Mouse (Mus musculus) hindbrain, embryonic 11.5 days (tissue): Measurements from ENCODE around the gene Oosp2. TPM values are rescaled to one million over a fixed set of nuclear protein-coding genes. Genes with fewer than 3 reads are reported as not detected.

Experiments
- ATAC-seq: fragments of 200-750 bp; cut with Nextera tagmentation; 2 replicates; pipeline ENCODE4 v1.8.0; 2017; ENCODE audit warnings: mild to moderate bottlenecking, moderate TSS enrichment, moderate library complexity; ENCODE audit not compliant: low FRiP score
- DNase-seq: peaks from one replicate; pipeline ENCODE4 v3.0.0-alpha.2; 2015; ENCODE audit warnings: low spot score
- H3K27ac ChIP-seq: fragments of 300-500 bp; sonication (generic); 2 replicates; pipeline ENCODE4 v1.5.1; 2014; ENCODE audit warnings: mild to moderate bottlenecking, low read depth, low read length
- H3K27me3 ChIP-seq: fragments of 300-500 bp; sonication (generic); 2 replicates; pipeline ENCODE4 v1.6.1; 2014; ENCODE audit warnings: mild to moderate bottlenecking, low read length, moderate library complexity, mixed read lengths; ENCODE audit not compliant: control insufficient read depth, insufficient read depth
- H3K36me3 ChIP-seq: fragments of 300-500 bp; sonication (generic); 2 replicates; pipeline ENCODE4 v1.6.1; 2014; ENCODE audit warnings: mild to moderate bottlenecking, low read length, moderate library complexity, mixed read lengths; ENCODE audit not compliant: control insufficient read depth, insufficient read depth
- H3K4me1 ChIP-seq: fragments of 300-500 bp; sonication (generic); replicated peaks from 2 replicates; pipeline ENCODE4 v1.6.1; 2014; ENCODE audit warnings: low read length, mixed read lengths; ENCODE audit not compliant: control insufficient read depth, insufficient read depth
- H3K4me2 ChIP-seq: fragments of 300-500 bp; sonication (generic); replicated peaks from 2 replicates; pipeline ENCODE4 v1.6.1; 2014; ENCODE audit warnings: mild to moderate bottlenecking, low read depth, low read length
- H3K4me3 ChIP-seq: fragments of 300-500 bp; sonication (generic); 2 replicates; pipeline ENCODE4 v1.5.1; 2014; ENCODE audit warnings: low read depth, low read length
- H3K9ac ChIP-seq: fragments of 300-500 bp; sonication (generic); 2 replicates; pipeline ENCODE4 v1.6.1; 2014; ENCODE audit warnings: low read depth, low read length
- H3K9me3 ChIP-seq: fragments of 300-500 bp; sonication (generic); 2 replicates; pipeline ENCODE4 v1.6.1; 2016; ENCODE audit warnings: low read length; ENCODE audit not compliant: control insufficient read depth
- WGBS: fragments of 180-500 bp; shearing (Covaris S2); extraction: QIAGEN DNeasy Blood & Tissue Kit; methylation state at CpG from one replicate; pipeline ENCODE4 v1.1.7; 2014; 5-methylcytosine and 5-hydroxymethylcytosine counted together
- polyA plus RNA-seq: library from polyadenylated mRNA; unstranded; fragments of >200 nt; fragmentation: Nextera tagmentation; extraction: Ambion mirVana; gene quantifications from 2 replicates; pipeline ENCODE4 v1.2.1, GENCODE M21; 2014

Gene Oosp2
- polyA plus RNA-seq, 1 experiment from 2014 or later: not detected

- no peaks in the 10 kb centered on the region for H3K36me3 ChIP-seq
- H3K4me1 ChIP-seq: no peaks in the 10 kb centered on the region
- H3K27ac ChIP-seq: no peak within 1 kb of the TSS
- no peak within 1 kb of the TSS for H3K4me3 ChIP-seq
- H3K27me3 ChIP-seq: no peaks in the 10 kb centered on the region
- ATAC-seq (no peak), DNase-seq (no peak)
- no peak within 1 kb of the TSS for H3K9ac ChIP-seq
- H3K4me2 ChIP-seq: no peak within 1 kb of the TSS
- no peaks in the 10 kb centered on the region for H3K9me3 ChIP-seq
- 73% methylated on average over 1 of the region's 1 CpGs for WGBS
Measured at GRCm38 (mm10) chr19:11640732-11641131, 19.6 kb downstream of the Oosp2 start, which contains the start of gene Ms4a3. Gene Ms4a3, minus strand, starts transcription at chr19:11640851.

- DNase-seq (no peak), ATAC-seq (no peak)
- Histone ChIP-seq H3K27ac (no peak overlapping the region), H3K4me3 (no peak overlapping the region), H3K4me1 (no peaks in the 10 kb centered on the region), H3K27me3 (no peaks in the 10 kb centered on the region), H3K9ac (no peak overlapping the region), H3K4me2 (no peak overlapping the region), H3K36me3 (no peaks in the 10 kb centered on the region), H3K9me3 (no peaks in the 10 kb centered on the region)
- 75% methylated on average over 4 of the region's 4 CpGs for WGBS
Measured at GRCm38 (mm10) chr19:11639038-11639437, 21.3 kb downstream of the Oosp2 start.

- DNase-seq (no peak), ATAC-seq (no peak)
- Histone ChIP-seq H3K27ac (no peak overlapping the region), H3K4me1 (no peaks in the 10 kb centered on the region), H3K9me3 (no peaks in the 10 kb centered on the region), H3K4me3 (no peak overlapping the region), H3K4me2 (no peak overlapping the region), H3K36me3 (no peaks in the 10 kb centered on the region), H3K9ac (no peak overlapping the region), H3K27me3 (no peaks in the 10 kb centered on the region)
- 81% methylated on average over 5 of the region's 5 CpGs for WGBS
Measured at GRCm38 (mm10) chr19:11635572-11635971, 24.8 kb downstream of the Oosp2 start.

GRCm38 (mm10) chr19:11634330-11634729, 26.0 kb downstream of the Oosp2 start:
- no peaks in the 10 kb centered on the region for H3K27me3 ChIP-seq
- no peak overlapping the region for H3K27ac ChIP-seq
- no peaks in the 10 kb centered on the region for H3K9me3 ChIP-seq
- H3K4me1 ChIP-seq: no peaks in the 10 kb centered on the region
- WGBS: 80% methylated on average over 2 of the region's 2 CpGs
- ATAC-seq: no peak
- no peaks in the 10 kb centered on the region for H3K36me3 ChIP-seq
- DNase-seq: no peak
- no peak overlapping the region for H3K4me2 ChIP-seq
- H3K9ac ChIP-seq: no peak overlapping the region
- H3K4me3 ChIP-seq: no peak overlapping the region

GRCm38 (mm10) chr19:11633732-11634131, 26.6 kb downstream of the Oosp2 start:
- WGBS: 86% methylated on average over 1 of the region's 1 CpGs
- H3K27me3 ChIP-seq: no peaks in the 10 kb centered on the region

GRCm38 (mm10) chr19:11625231-11625630, 35.1 kb downstream of the Oosp2 start:
- no peak overlapping the region for H3K4me3 ChIP-seq
- H3K27me3 ChIP-seq: no peaks in the 10 kb centered on the region
- no peak overlapping the region for H3K27ac ChIP-seq
- no peaks in the 10 kb centered on the region for H3K4me1 ChIP-seq
- no peak overlapping the region for H3K9ac ChIP-seq
- no peaks in the 10 kb centered on the region for H3K9me3 ChIP-seq
- DNase-seq (no peak), ATAC-seq (no peak)
- H3K36me3 ChIP-seq: no peaks in the 10 kb centered on the region
- no peak overlapping the region for H3K4me2 ChIP-seq
- 73% methylated on average over 5 of the region's 5 CpGs for WGBS

More at GRCm38 (mm10) chr19:11633732-11634131, 26.6 kb downstream of the Oosp2 start:
- H3K27ac ChIP-seq: no peak overlapping the region
- DNase-seq: no peak
- H3K4me2 ChIP-seq: no peak overlapping the region
- H3K36me3 ChIP-seq: no peaks in the 10 kb centered on the region
- no peaks in the 10 kb centered on the region for H3K9me3 ChIP-seq
- H3K4me3 ChIP-seq: no peak overlapping the region
- H3K9ac ChIP-seq: no peak overlapping the region
- H3K4me1 ChIP-seq: no peaks in the 10 kb centered on the region
- ATAC-seq: no peak

- no peak overlapping the region for H3K4me3 ChIP-seq
- H3K36me3 ChIP-seq: no peaks in the 10 kb centered on the region
- H3K9me3 ChIP-seq: no peaks in the 10 kb centered on the region
- H3K4me1 ChIP-seq: no peaks in the 10 kb centered on the region
- DNase-seq (no peak), ATAC-seq (no peak)
- no peak overlapping the region for H3K27ac ChIP-seq
- no peaks in the 10 kb centered on the region for H3K27me3 ChIP-seq
- no peak overlapping the region for H3K9ac ChIP-seq
- H3K4me2 ChIP-seq: no peak overlapping the region
Measured at GRCm38 (mm10) chr19:11624800-11625199, 35.6 kb downstream of the Oosp2 start.

- H3K9me3 ChIP-seq: no peaks in the 10 kb centered on the region
- DNase-seq: no peak
- no peaks in the 10 kb centered on the region for H3K4me1 ChIP-seq
- no peak for ATAC-seq
- 89% methylated on average over 2 of the region's 2 CpGs for WGBS
- H3K9ac ChIP-seq: no peak within 1 kb of the TSS
- no peak within 1 kb of the TSS for H3K4me3 ChIP-seq
- no peak within 1 kb of the TSS for H3K4me2 ChIP-seq
- H3K36me3 ChIP-seq: no peaks in the 10 kb centered on the region
- H3K27me3 ChIP-seq: no peaks in the 10 kb centered on the region
- H3K27ac ChIP-seq: no peak within 1 kb of the TSS
Measured at GRCm38 (mm10) chr19:11623551-11623950, 36.8 kb downstream of the Oosp2 start, which contains the start of gene Ms4a2. Gene Ms4a2, minus strand, starts transcription at chr19:11623719.

- DNase-seq: no peak
- H3K9me3 ChIP-seq: no peaks in the 10 kb centered on the region
- H3K9ac ChIP-seq: no peak overlapping the region
- no peak overlapping the region for H3K4me3 ChIP-seq
- H3K4me1 ChIP-seq: no peaks in the 10 kb centered on the region
- no peak overlapping the region for H3K4me2 ChIP-seq
- no peaks in the 10 kb centered on the region for H3K36me3 ChIP-seq
- ATAC-seq: no peak
- no peaks in the 10 kb centered on the region for H3K27me3 ChIP-seq
- H3K27ac ChIP-seq: no peak overlapping the region
Measured at GRCm38 (mm10) chr19:11617983-11618382, 42.4 kb downstream of the Oosp2 start.
